Mouse (Mus musculus) thymus, adult 2 months (tissue): Measurements from ENCODE around the gene B3gnt7.

Experiments
- CTCF ChIP-seq: fragments of 200-500 bp; IDR thresholded peaks from 2 replicates; pipeline ENCODE4 v1.5.1; 2012; ENCODE audit warnings: mild to moderate bottlenecking, control low read depth, low read length, moderate library complexity, borderline replicate concordance; ENCODE audit not compliant: control insufficient read depth, poor library complexity, insufficient read depth; ENCODE audit errors: extremely low read depth
- POLR2A ChIP-seq: fragments of 200-500 bp; IDR thresholded peaks from 2 replicates; pipeline ENCODE4 v1.6.1; 2012; ENCODE audit warnings: mild to moderate bottlenecking, low read length, control low read depth, moderate library complexity; ENCODE audit not compliant: control insufficient read depth, poor library complexity, insufficient read depth; ENCODE audit errors: extremely low read depth

DNA sequence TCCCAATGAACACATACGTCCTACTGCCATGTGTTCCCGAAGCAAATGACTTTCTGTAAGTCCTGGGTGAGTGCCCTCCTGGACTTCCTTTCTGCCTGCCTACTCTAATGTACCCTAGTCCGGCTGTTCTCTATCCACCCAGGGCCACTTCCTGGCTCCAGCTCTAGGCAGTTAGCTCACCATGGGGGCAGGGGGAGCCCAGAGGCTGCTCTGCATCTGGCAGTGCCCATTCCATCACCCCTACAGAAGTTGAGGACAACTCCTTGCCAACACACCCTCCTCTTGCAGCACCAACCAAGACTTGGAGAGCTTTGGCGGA lies 33.5 kb upstream of the B3gnt7 start:
- TF ChIP-seq POLR2A (no peak), CTCF (no peak)
